Mouse (Mus musculus) layer of hippocampus, adult 8-10 months (tissue): ENCODE results near the gene Inf2. TPM values are rescaled to one million over a fixed set of nuclear protein-coding genes. Genes with fewer than 3 reads are reported as not detected.
A peak's percentile ranks its signal among the peaks of the same experiment; 100 is the strongest.

Experiments used
- DNase-seq, 2 experiments: peaks; one replicate each; pipeline ENCODE4 v3.0.0; 2022; ENCODE audit warnings: low spot score in 2 of 2
- total RNA-seq, 4 experiments: library from RNA; stranded (reverse); gene quantifications; 2 replicates each; pipeline ENCODE4 v1.2.4; 2022

The Inf2 gene
- total RNA-seq, 4 experiments from 2014 or later = 111 to 121 (median 115) TPM

- no peak for DNase-seq
Observed at GRCm38 (mm10) chr12:112563011-112563410, 25.6 kb upstream of the Inf2 start.

GRCm38 (mm10) chr12:112570160-112570559, 18.4 kb upstream of the Inf2 start:
- DNase-seq = no peak

- DNase-seq = no peak
Observed at GRCm38 (mm10) chr12:112571064-112571463, 17.5 kb upstream of the Inf2 start.

- DNase-seq = no peak
Observed at GRCm38 (mm10) chr12:112575274-112575986, 13.2 kb upstream of the Inf2 start.

GRCm38 (mm10) chr12:112576341-112576740, 12.2 kb upstream of the Inf2 start:
- peak; percentile 59 to 69 for DNase-seq

- no peak for DNase-seq
Observed at GRCm38 (mm10) chr12:112576749-112577148, 11.8 kb upstream of the Inf2 start.

GRCm38 (mm10) chr12:112578296-112579090, 10.1 kb upstream of the Inf2 start:
- DNase-seq = no peak

- DNase-seq = no peak
Observed at GRCm38 (mm10) chr12:112579430-112579829, 9.2 kb upstream of the Inf2 start.

- DNase-seq = no peak
Observed at GRCm38 (mm10) chr12:112579926-112580325, 8.7 kb upstream of the Inf2 start.

GRCm38 (mm10) chr12:112581113-112581512, 7.5 kb upstream of the Inf2 start:
- DNase-seq = no peak

- no peak for DNase-seq
Observed at GRCm38 (mm10) chr12:112584954-112585353, 3.6 kb upstream of the Inf2 start.

GRCm38 (mm10) chr12:112585924-112586538, 2.6 kb upstream of the Inf2 start:
- DNase-seq = peak; percentile 72

- no peak for DNase-seq
Observed at GRCm38 (mm10) chr12:112587125-112588124, 1.2 kb upstream of the Inf2 start.

GRCm38 (mm10) chr12:112589491-112590191, 1.1 kb downstream of the Inf2 start:
- no peak for DNase-seq

GRCm38 (mm10) chr12:112590566-112591239, 2.1 kb downstream of the Inf2 start:
- no peak for DNase-seq

GRCm38 (mm10) chr12:112591240-112591639, 2.7 kb downstream of the Inf2 start:
- no peak for DNase-seq

GRCm38 (mm10) chr12:112591730-112592129, 3.1 kb downstream of the Inf2 start:
- DNase-seq = no peak

- DNase-seq = no peak
Observed at GRCm38 (mm10) chr12:112592985-112593734, 4.6 kb downstream of the Inf2 start.
